Mouse (Mus musculus): ENCODE data around the gene 6820408C15Rik. TPM values are rescaled to one million over a fixed set of nuclear protein-coding genes. Genes with fewer than 3 reads are reported as not detected.

The 6820408C15Rik gene
- polyA plus RNA-seq, 1 experiment from 2014 or later, result 0.52 TPM

GRCm38 (mm10) chr2:152398691-152399090, 16.7 kb upstream of the 6820408C15Rik start:
- Histone ChIP-seq H3K27me3 (ENCODE audit: control insufficient read depth, insufficient read depth, low read length) (no peaks in the 10 kb centered on the region), H3K9ac (ENCODE audit: low read length) (peak overlapping the region; percentile 97), H3K36me3 (ENCODE audit: control insufficient read depth, insufficient read depth, low read length) (no peaks in the 10 kb centered on the region), H3K27ac (ENCODE audit: low read depth, low read length) (peak overlapping the region; percentile 100), H3K4me2 (ENCODE audit: low read depth) (peak overlapping the region; percentile 93), H3K4me3 (ENCODE audit: low read depth, low read length) (peak overlapping the region; percentile 92), H3K4me1 (ENCODE audit: control insufficient read depth, insufficient read depth, low read length) (peaks cover 22% of the 10 kb centered on the region), H3K9me3 (ENCODE audit: control insufficient read depth, low read length) (no peaks in the 10 kb centered on the region)
- DNase-seq (ENCODE audit: low spot score), result peak; percentile 93
- ATAC-seq (ENCODE audit: insufficient read depth, low FRiP score, low TSS enrichment), result peak; percentile 61
- under 1% methylated on average over 38 of the region's 38 CpGs for WGBS

GRCm38 (mm10) chr2:152399122-152399542, 16.3 kb upstream of the 6820408C15Rik start:
- ATAC-seq (ENCODE audit: insufficient read depth, low FRiP score, low TSS enrichment), result 0 out of 2 replicates have a peak, but pooled peaks have one; percentile 0
- DNase-seq (ENCODE audit: low spot score), result no peak
- no peaks in the 10 kb centered on the region for H3K27me3 ChIP-seq (ENCODE audit: control insufficient read depth, insufficient read depth, low read length)
- WGBS, result 2% methylated on average over 13 of the region's 13 CpGs
- H3K9ac ChIP-seq (ENCODE audit: low read length), result peak overlapping the region; percentile 97
- peak overlapping the region; percentile 93 for H3K4me2 ChIP-seq (ENCODE audit: low read depth)
- H3K9me3 ChIP-seq (ENCODE audit: control insufficient read depth, low read length), result no peaks in the 10 kb centered on the region
- H3K4me1 ChIP-seq (ENCODE audit: control insufficient read depth, insufficient read depth, low read length), result peaks cover 18% of the 10 kb centered on the region
- H3K27ac ChIP-seq (ENCODE audit: low read depth, low read length), result peak overlapping the region; percentile 100
- H3K4me3 ChIP-seq (ENCODE audit: low read depth, low read length), result peak overlapping the region; percentile 92
- H3K36me3 ChIP-seq (ENCODE audit: control insufficient read depth, insufficient read depth, low read length), result no peaks in the 10 kb centered on the region

- Histone ChIP-seq H3K27me3 (ENCODE audit: control insufficient read depth, insufficient read depth, low read length) (no peaks in the 10 kb centered on the region), H3K36me3 (ENCODE audit: control insufficient read depth, insufficient read depth, low read length) (no peaks in the 10 kb centered on the region), H3K4me3 (ENCODE audit: low read depth, low read length) (peak overlapping the region; percentile 18; the same call in 1 of the 2 replicates), H3K9me3 (ENCODE audit: control insufficient read depth, low read length) (no peaks in the 10 kb centered on the region), H3K9ac (ENCODE audit: low read length) (no peak overlapping the region), H3K4me2 (ENCODE audit: low read depth) (peak overlapping the region; percentile 47), H3K27ac (ENCODE audit: low read depth, low read length) (peak overlapping the region; percentile 24), H3K4me1 (ENCODE audit: control insufficient read depth, insufficient read depth, low read length) (peaks cover 14% of the 10 kb centered on the region)
- peak; percentile 95 for DNase-seq (ENCODE audit: low spot score)
- ATAC-seq (ENCODE audit: insufficient read depth, low FRiP score, low TSS enrichment), result peak; percentile 95
- under 1% methylated on average over 19 of the region's 19 CpGs for WGBS
These were observed 9.3 kb upstream of the 6820408C15Rik start for GRCm38 (mm10) chr2:152406126-152406525.

GRCm38 (mm10) chr2:152409781-152410180, 5.6 kb upstream of the 6820408C15Rik start:
- Histone ChIP-seq H3K4me1 (ENCODE audit: control insufficient read depth, insufficient read depth, low read length) (peaks cover 21% of the 10 kb centered on the region), H3K27me3 (ENCODE audit: control insufficient read depth, insufficient read depth, low read length) (no peaks in the 10 kb centered on the region), H3K36me3 (ENCODE audit: control insufficient read depth, insufficient read depth, low read length) (no peaks in the 10 kb centered on the region), H3K9ac (ENCODE audit: low read length) (no peak overlapping the region), H3K4me2 (ENCODE audit: low read depth) (no peak overlapping the region), H3K27ac (ENCODE audit: low read depth, low read length) (0 out of 2 replicates have a peak overlapping the region, but pooled peaks have one; percentile 91), H3K4me3 (ENCODE audit: low read depth, low read length) (no peak overlapping the region), H3K9me3 (ENCODE audit: control insufficient read depth, low read length) (no peaks in the 10 kb centered on the region)
- ATAC-seq (ENCODE audit: insufficient read depth, low FRiP score, low TSS enrichment) (no peak), DNase-seq (ENCODE audit: low spot score) (no peak)
- WGBS, result 84% methylated on average over 6 of the region's 6 CpGs

- DNase-seq (ENCODE audit: low spot score), result peak; percentile 93
- Histone ChIP-seq H3K36me3 (ENCODE audit: control insufficient read depth, insufficient read depth, low read length) (no peaks in the 10 kb centered on the region), H3K27me3 (ENCODE audit: control insufficient read depth, insufficient read depth, low read length) (no peaks in the 10 kb centered on the region), H3K9me3 (ENCODE audit: control insufficient read depth, low read length) (no peaks in the 10 kb centered on the region), H3K9ac (ENCODE audit: low read length) (peak overlapping the region; percentile 49), H3K27ac (ENCODE audit: low read depth, low read length) (peak overlapping the region; percentile 91), H3K4me1 (ENCODE audit: control insufficient read depth, insufficient read depth, low read length) (peaks cover 25% of the 10 kb centered on the region), H3K4me2 (ENCODE audit: low read depth) (peak overlapping the region; percentile 92), H3K4me3 (ENCODE audit: low read depth, low read length) (peak overlapping the region; percentile 81; the same call in 1 of the 2 replicates)
- 1% methylated on average over 15 of the region's 15 CpGs for WGBS
- peak; percentile 35 for ATAC-seq (ENCODE audit: insufficient read depth, low FRiP score, low TSS enrichment)
These were observed 4.4 kb upstream of the 6820408C15Rik start for GRCm38 (mm10) chr2:152410971-152411371.

GRCm38 (mm10) chr2:152411471-152411870, 3.9 kb upstream of the 6820408C15Rik start:
- peak overlapping the region; percentile 91 for H3K27ac ChIP-seq (ENCODE audit: low read depth, low read length)
- H3K4me3 ChIP-seq (ENCODE audit: low read depth, low read length), result peak overlapping the region; percentile 81; the same call in 1 of the 2 replicates
- peak overlapping the region; percentile 92 for H3K4me2 ChIP-seq (ENCODE audit: low read depth)
- H3K27me3 ChIP-seq (ENCODE audit: control insufficient read depth, insufficient read depth, low read length), result no peaks in the 10 kb centered on the region
- H3K4me1 ChIP-seq (ENCODE audit: control insufficient read depth, insufficient read depth, low read length), result peaks cover 25% of the 10 kb centered on the region
- 2% methylated on average over 7 of the region's 7 CpGs for WGBS
- ATAC-seq (ENCODE audit: insufficient read depth, low FRiP score, low TSS enrichment), result no peak
- DNase-seq (ENCODE audit: low spot score), result no peak
- no peaks in the 10 kb centered on the region for H3K36me3 ChIP-seq (ENCODE audit: control insufficient read depth, insufficient read depth, low read length)
- peak overlapping the region; percentile 49 for H3K9ac ChIP-seq (ENCODE audit: low read length)
- 0 out of 2 replicates have a peak, but pooled peaks cover 3% of the 10 kb centered on the region for H3K9me3 ChIP-seq (ENCODE audit: control insufficient read depth, low read length)

GRCm38 (mm10) chr2:152412526-152413157, 2.7 kb upstream of the 6820408C15Rik start:
- no peaks in the 10 kb centered on the region for H3K36me3 ChIP-seq (ENCODE audit: control insufficient read depth, insufficient read depth, low read length)
- ATAC-seq (ENCODE audit: insufficient read depth, low FRiP score, low TSS enrichment), result no peak
- H3K4me2 ChIP-seq (ENCODE audit: low read depth), result peak overlapping the region; percentile 92
- DNase-seq (ENCODE audit: low spot score), result no peak
- H3K27ac ChIP-seq (ENCODE audit: low read depth, low read length), result peak overlapping the region; percentile 91
- 0 out of 2 replicates have a peak, but pooled peaks cover 3% of the 10 kb centered on the region for H3K9me3 ChIP-seq (ENCODE audit: control insufficient read depth, low read length)
- 4% methylated on average over 15 of the region's 15 CpGs for WGBS
- H3K4me1 ChIP-seq (ENCODE audit: control insufficient read depth, insufficient read depth, low read length), result peaks cover 25% of the 10 kb centered on the region
- H3K4me3 ChIP-seq (ENCODE audit: low read depth, low read length), result peak overlapping the region; percentile 81
- H3K27me3 ChIP-seq (ENCODE audit: control insufficient read depth, insufficient read depth, low read length), result no peaks in the 10 kb centered on the region
- peak overlapping the region; percentile 99 for H3K9ac ChIP-seq (ENCODE audit: low read length)

GRCm38 (mm10) chr2:152413158-152413764, 2.1 kb upstream of the 6820408C15Rik start:
- peaks cover 25% of the 10 kb centered on the region for H3K4me1 ChIP-seq (ENCODE audit: control insufficient read depth, insufficient read depth, low read length)
- WGBS, result 1% methylated on average over 21 of the region's 21 CpGs
- H3K9me3 ChIP-seq (ENCODE audit: control insufficient read depth, low read length), result 0 out of 2 replicates have a peak, but pooled peaks cover 3% of the 10 kb centered on the region
- peak; percentile 24 for DNase-seq (ENCODE audit: low spot score)
- H3K4me3 ChIP-seq (ENCODE audit: low read depth, low read length), result peak overlapping the region; percentile 81
- no peaks in the 10 kb centered on the region for H3K27me3 ChIP-seq (ENCODE audit: control insufficient read depth, insufficient read depth, low read length)
- H3K9ac ChIP-seq (ENCODE audit: low read length), result peak overlapping the region; percentile 99
- H3K27ac ChIP-seq (ENCODE audit: low read depth, low read length), result peak overlapping the region; percentile 90; the same call in 1 of the 2 replicates
- ATAC-seq (ENCODE audit: insufficient read depth, low FRiP score, low TSS enrichment), result no peak
- peak overlapping the region; percentile 92 for H3K4me2 ChIP-seq (ENCODE audit: low read depth)
- H3K36me3 ChIP-seq (ENCODE audit: control insufficient read depth, insufficient read depth, low read length), result no peaks in the 10 kb centered on the region

All from neural tube, embryonic 11.5 days (tissue).